Mouse (Mus musculus) retina, embryonic 14.5 days (tissue): ENCODE data around the gene Ccdc124.
"Not testable (repeated sequence)": the region's sequence is repeated elsewhere in the genome, so short reads cannot be mapped to it uniquely, and the experiment has no call there.

Source experiments
- DNase-seq: peaks from one replicate; pipeline ENCODE4 v3.0.0-alpha.2; 2015; ENCODE audit warnings: low spot score

Ccdc124 gene

GRCm38 (mm10) chr8:70845108-70845507 lies 28.6 kb downstream of the Ccdc124 start:
- DNase-seq, result no peak

- peak; percentile 96 for DNase-seq
Measured at GRCm38 (mm10) chr8:70844523-70844922, 29.2 kb downstream of the Ccdc124 start.

- no peak for DNase-seq
Measured at GRCm38 (mm10) chr8:70843941-70844340, 29.8 kb downstream of the Ccdc124 start.

GRCm38 (mm10) chr8:70843214-70843773 lies 30.4 kb downstream of the Ccdc124 start:
- DNase-seq, result no peak

GRCm38 (mm10) chr8:70842484-70842883 lies 31.3 kb downstream of the Ccdc124 start:
- DNase-seq, result no peak

GRCm38 (mm10) chr8:70841147-70842072 lies 32.3 kb downstream of the Ccdc124 start:
- DNase-seq, result peak; percentile 92

GRCm38 (mm10) chr8:70840590-70840989 lies 33.1 kb downstream of the Ccdc124 start:
- DNase-seq, result no peak

GRCm38 (mm10) chr8:70839408-70840351 lies 34.1 kb downstream of the Ccdc124 start, which contains the start of gene Arrdc2:
Gene Arrdc2 (minus strand): TSS chr8:70839720.
- peak; percentile 100 for DNase-seq

- peak; percentile 51 for DNase-seq
Measured at GRCm38 (mm10) chr8:70838654-70839407, 34.9 kb downstream of the Ccdc124 start.

GRCm38 (mm10) chr8:70836666-70837065 lies 37.1 kb downstream of the Ccdc124 start:
- DNase-seq, result no peak

- DNase-seq, result no peak
Measured at GRCm38 (mm10) chr8:70834071-70834470, 39.7 kb downstream of the Ccdc124 start.

GRCm38 (mm10) chr8:70833520-70833919 lies 40.2 kb downstream of the Ccdc124 start:
- DNase-seq, result no peak

- DNase-seq, result no peak
Measured at GRCm38 (mm10) chr8:70833018-70833482, 40.7 kb downstream of the Ccdc124 start.

GRCm38 (mm10) chr8:70832371-70832770 lies 41.4 kb downstream of the Ccdc124 start:
- DNase-seq, result no peak

- no peak for DNase-seq
Measured at GRCm38 (mm10) chr8:70831517-70831916, 42.2 kb downstream of the Ccdc124 start.

GRCm38 (mm10) chr8:70827796-70828195 lies 45.9 kb downstream of the Ccdc124 start:
- no peak for DNase-seq

- no peak for DNase-seq
Measured at GRCm38 (mm10) chr8:70827010-70827409, 46.7 kb downstream of the Ccdc124 start.

GRCm38 (mm10) chr8:70825816-70826215 lies 47.9 kb downstream of the Ccdc124 start:
- DNase-seq, result no peak

GRCm38 (mm10) chr8:70823802-70824201 lies 49.9 kb downstream of the Ccdc124 start:
- no peak for DNase-seq

GRCm38 (mm10) chr8:70822594-70822993 lies 51.1 kb downstream of the Ccdc124 start:
- DNase-seq, result not testable (repeated sequence)

- DNase-seq, result no peak
Measured at GRCm38 (mm10) chr8:70821992-70822391, 51.7 kb downstream of the Ccdc124 start.
